Mouse (Mus musculus) lung, postnatal 10 days (tissue): ENCODE data around the gene Tbx1.
"Not testable (repeated sequence)": the region's sequence is repeated elsewhere in the genome, so short reads cannot be mapped to it uniquely, and the experiment has no call there.

Source experiments
- DNase-seq: peaks from one replicate; pipeline ENCODE4 v3.0.0; 2021

The Tbx1 gene

GRCm38 (mm10) chr16:18543151-18543829 is 47.2 kb downstream of the Tbx1 start:
- DNase-seq: peak; percentile 60

- no peak for DNase-seq
Measured at GRCm38 (mm10) chr16:18539281-18539680, 51.2 kb downstream of the Tbx1 start.

- no peak for DNase-seq
Measured at GRCm38 (mm10) chr16:18537407-18537990, 53.0 kb downstream of the Tbx1 start.

- DNase-seq: not testable (repeated sequence)
Measured at GRCm38 (mm10) chr16:18533061-18533460, 57.4 kb downstream of the Tbx1 start.
